Mouse (Mus musculus): ENCODE measurements at regions not wholly inside any gene's neighbourhood (a gene's known extent, or its start where the extent isn't known, plus 50 kb on each side); places are given as distances from the start of the nearest gene placed in this dataset.

- TF ChIP-seq CTCF (conservative IDR thresholded peaks at IDR 0.05; ENCODE audit: low read length) (no peak), POU5F1 (IDR thresholded peaks at IDR 0.05; ENCODE audit: borderline replicate concordance, low read length) (no peak)
These were observed 66.6 kb upstream of the Zmiz1 start for GRCm38 (mm10) chr14:25392412-25392811.
